Mouse (Mus musculus): ENCODE results near the gene Bin2.
A peak's percentile ranks its signal among the peaks of the same experiment; 100 is the strongest.

The Bin2 gene

GRCm38 (mm10) chr15:100600696-100601272 is 68.6 kb downstream of the Bin2 start:
- H3K36me3 ChIP-seq (ENCODE audit: insufficient read depth, low read length): no peaks in the 10 kb centered on the region
- no peak for TF ChIP-seq POU5F1 (IDR thresholded peaks at IDR 0.05; ENCODE audit: borderline replicate concordance, low read length)
- TF ChIP-seq CTCF (conservative IDR thresholded peaks at IDR 0.05; ENCODE audit: low read length): no peak
- no peak for TF ChIP-seq NANOG (IDR thresholded peaks at IDR 0.05; ENCODE audit: borderline replicate concordance, low read length)
- H3K9me3 ChIP-seq (ENCODE audit: low read length): no peaks in the 10 kb centered on the region
- H3K4me1 ChIP-seq (replicated peaks; ENCODE audit: low read depth, low read length): peaks cover 29% of the 10 kb centered on the region
- H3K4me3 ChIP-seq (replicated peaks; ENCODE audit: low read length): 0 out of 2 replicates have a peak overlapping the region, but pooled peaks have one; percentile 76
- peaks cover 49% of the 10 kb centered on the region for H3K27me3 ChIP-seq (ENCODE audit: insufficient read depth, low read length)

GRCm38 (mm10) chr15:100600047-100600695 is 69.2 kb downstream of the Bin2 start:
- Histone ChIP-seq H3K36me3 (ENCODE audit: insufficient read depth, low read length) (no peaks in the 10 kb centered on the region), H3K9me3 (ENCODE audit: low read length) (no peaks in the 10 kb centered on the region), H3K4me1 (replicated peaks; ENCODE audit: low read depth, low read length) (peaks cover 27% of the 10 kb centered on the region), H3K4me3 (replicated peaks; ENCODE audit: low read length) (peak overlapping the region; percentile 76), H3K27me3 (ENCODE audit: insufficient read depth, low read length) (peaks cover 47% of the 10 kb centered on the region)
- TF ChIP-seq NANOG (IDR thresholded peaks at IDR 0.05; ENCODE audit: borderline replicate concordance, low read length): no peak
- TF ChIP-seq POU5F1 (IDR thresholded peaks at IDR 0.05; ENCODE audit: borderline replicate concordance, low read length): no peak
- no peak for TF ChIP-seq CTCF (conservative IDR thresholded peaks at IDR 0.05; ENCODE audit: low read length)

GRCm38 (mm10) chr15:100599276-100600046 is 69.9 kb downstream of the Bin2 start, which contains the start of gene Pou6f1:
TSS of gene Pou6f1 (minus strand) at chr15:100599984.
- Histone ChIP-seq H3K4me3 (replicated peaks; ENCODE audit: low read length) (peak within 1 kb of the TSS; percentile 76), H3K4me1 (replicated peaks; ENCODE audit: low read depth, low read length) (peaks cover 20% of the 10 kb centered on the region), H3K36me3 (ENCODE audit: insufficient read depth, low read length) (no peaks in the 10 kb centered on the region), H3K27me3 (ENCODE audit: insufficient read depth, low read length) (peaks cover 50% of the 10 kb centered on the region), H3K9me3 (ENCODE audit: low read length) (no peaks in the 10 kb centered on the region)
- TF ChIP-seq POU5F1 (IDR thresholded peaks at IDR 0.05; ENCODE audit: borderline replicate concordance, low read length): no peak
- no peak for TF ChIP-seq CTCF (conservative IDR thresholded peaks at IDR 0.05; ENCODE audit: low read length)
- TF ChIP-seq NANOG (IDR thresholded peaks at IDR 0.05; ENCODE audit: borderline replicate concordance, low read length): no peak

- TF ChIP-seq CTCF (conservative IDR thresholded peaks at IDR 0.05; ENCODE audit: low read length) (no peak), NANOG (IDR thresholded peaks at IDR 0.05; ENCODE audit: borderline replicate concordance, low read length) (no peak), POU5F1 (IDR thresholded peaks at IDR 0.05; ENCODE audit: borderline replicate concordance, low read length) (no peak)
Observed at GRCm38 (mm10) chr15:100598883-100599275, 70.5 kb downstream of the Bin2 start.

DNA sequence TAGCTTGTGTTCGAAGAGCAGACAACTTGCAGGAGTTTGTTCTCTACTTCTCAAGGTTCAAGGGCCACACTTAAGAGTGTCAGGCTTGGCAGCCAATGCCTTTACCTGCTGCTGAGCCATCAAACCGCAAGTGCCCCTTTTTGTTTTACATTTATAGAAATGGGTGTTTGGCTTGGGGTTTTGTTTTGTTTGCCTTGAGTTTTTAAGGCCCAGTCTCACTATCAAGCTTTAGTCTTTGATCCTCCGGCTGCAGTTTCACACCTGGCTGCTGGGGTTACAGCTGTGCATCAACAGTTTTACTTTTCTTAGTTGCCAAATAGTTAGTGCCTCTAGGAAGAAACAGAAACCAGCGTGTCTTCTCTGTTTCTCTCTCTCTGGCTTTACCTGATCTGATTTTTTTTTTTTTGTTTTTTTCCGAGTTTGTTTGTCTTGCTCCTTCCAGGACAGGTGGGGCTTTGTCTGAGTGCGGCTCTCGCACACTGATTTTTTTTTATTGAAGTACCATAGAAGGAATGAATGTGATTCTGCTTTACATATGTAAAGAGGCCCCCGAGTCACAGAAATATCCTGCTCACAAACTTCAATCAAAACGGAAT is 71.0 kb downstream of the Bin2 start:
- Histone ChIP-seq H3K9me3 (ENCODE audit: low read length) (no peaks in the 10 kb centered on the region), H3K4me1 (replicated peaks; ENCODE audit: low read depth, low read length) (peaks cover 19% of the 10 kb centered on the region), H3K4me3 (replicated peaks; ENCODE audit: low read length) (peak overlapping the region; percentile 76; the same call in 1 of the 2 replicates), H3K27me3 (ENCODE audit: insufficient read depth, low read length) (peaks cover 54% of the 10 kb centered on the region), H3K36me3 (ENCODE audit: insufficient read depth, low read length) (no peaks in the 10 kb centered on the region)
- TF ChIP-seq POU5F1 (IDR thresholded peaks at IDR 0.05; ENCODE audit: borderline replicate concordance, low read length) (no peak), CTCF (conservative IDR thresholded peaks at IDR 0.05; ENCODE audit: low read length) (no peak), NANOG (IDR thresholded peaks at IDR 0.05; ENCODE audit: borderline replicate concordance, low read length) (no peak)

More at GRCm38 (mm10) chr15:100598883-100599275, 70.5 kb downstream of the Bin2 start:
- H3K4me3 ChIP-seq (replicated peaks; ENCODE audit: low read length): peak overlapping the region; percentile 76
- no peaks in the 10 kb centered on the region for H3K9me3 ChIP-seq (ENCODE audit: low read length)
- no peaks in the 10 kb centered on the region for H3K36me3 ChIP-seq (ENCODE audit: insufficient read depth, low read length)
- H3K27me3 ChIP-seq (ENCODE audit: insufficient read depth, low read length): peaks cover 56% of the 10 kb centered on the region
- H3K4me1 ChIP-seq (replicated peaks; ENCODE audit: low read depth, low read length): peaks cover 19% of the 10 kb centered on the region

- H3K27me3 ChIP-seq (ENCODE audit: insufficient read depth, low read length): peaks cover 27% of the 10 kb centered on the region
- peaks cover 3% of the 10 kb centered on the region; the same call in 1 of the 2 replicates for H3K4me1 ChIP-seq (replicated peaks; ENCODE audit: low read depth, low read length)
- H3K4me3 ChIP-seq (replicated peaks; ENCODE audit: low read length): no peak overlapping the region
- H3K9me3 ChIP-seq (ENCODE audit: low read length): no peaks in the 10 kb centered on the region
- TF ChIP-seq POU5F1 (IDR thresholded peaks at IDR 0.05; ENCODE audit: borderline replicate concordance, low read length): no peak
- TF ChIP-seq NANOG (IDR thresholded peaks at IDR 0.05; ENCODE audit: borderline replicate concordance, low read length): no peak
- no peak for TF ChIP-seq CTCF (conservative IDR thresholded peaks at IDR 0.05; ENCODE audit: low read length)
- no peaks in the 10 kb centered on the region for H3K36me3 ChIP-seq (ENCODE audit: insufficient read depth, low read length)
Observed at GRCm38 (mm10) chr15:100592817-100593216, 76.5 kb downstream of the Bin2 start.

Measured in E14TG2a.4 (cell line).